Comparison of ENCODE assay signal across 13 mouse cellular contexts in the genomic region with DNA sequence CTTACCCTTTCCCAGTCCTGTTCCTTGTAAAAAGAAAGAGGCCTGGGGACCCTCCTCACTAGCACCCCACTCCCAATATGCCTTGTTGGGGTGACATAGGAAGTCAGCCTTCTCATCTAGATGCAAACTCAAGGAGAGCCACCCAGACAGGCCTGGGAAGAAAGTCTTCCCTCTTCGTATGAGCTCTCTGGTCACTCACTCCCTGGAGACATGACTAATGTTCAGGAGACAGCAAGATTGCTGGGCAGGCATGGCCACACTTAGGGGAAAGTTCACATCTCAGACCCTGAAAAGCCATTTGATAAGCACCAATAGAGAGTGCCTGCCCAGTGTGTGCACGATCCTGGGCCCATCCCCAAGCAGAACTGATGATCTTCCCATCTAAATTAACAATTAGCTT. TPM values are rescaled to one million over a fixed set of nuclear protein-coding genes. Genes with fewer than 3 reads are reported as not detected.
DNase-seq lines count a peak whose midpoint lies in the region; ATAC-seq and TF ChIP-seq lines count a peak whose summit lies in the region.
"Had no signal": no experiment of that assay in that cellular context is flagged by ENCODE, and none has a peak within 500 bp of the region (broad histone marks: within the 10 kb centered on the region; RNA-seq: fewer than 3 reads in every experiment).

No protein-coding gene starts in this region.

- H3K4me1 ChIP-seq in heart, embryonic 11.5 days (ENCODE audit: control insufficient read depth, insufficient read depth, low read length), result peaks cover 36% of the 10 kb centered on the region
- peaks cover 28% of the 10 kb centered on the region; the same call in 1 of the 2 replicates for H3K4me1 ChIP-seq in lung, postnatal 0 days (ENCODE audit: insufficient read depth, low read depth, low read length)
- peaks cover 40% of the 10 kb centered on the region for H3K4me1 ChIP-seq in lung, adult 2 months (ENCODE audit: control insufficient read depth, insufficient read depth, low read length)
- peaks cover 22% of the 10 kb centered on the region for H3K4me1 ChIP-seq in intestine, embryonic 16.5 days (ENCODE audit: control insufficient read depth, insufficient read depth, low read length)
- peaks cover 23% of the 10 kb centered on the region for H3K4me1 ChIP-seq in stomach, embryonic 16.5 days (ENCODE audit: control insufficient read depth, insufficient read depth, low read length)

- H3K36me3 ChIP-seq in heart, embryonic 11.5 days (ENCODE audit: control insufficient read depth, insufficient read depth, low read length), result no peaks in the 10 kb centered on the region; the same call in 1 of the 2 replicates
- H3K36me3 ChIP-seq in lung, postnatal 0 days (ENCODE audit: insufficient read depth, low read length), result 0 out of 2 replicates have a peak, but pooled peaks cover 5% of the 10 kb centered on the region
- H3K36me3 ChIP-seq in intestine, embryonic 16.5 days (ENCODE audit: control insufficient read depth, insufficient read depth, low read length), result no peaks in the 10 kb centered on the region
- H3K36me3 ChIP-seq in stomach, embryonic 16.5 days (ENCODE audit: control insufficient read depth, insufficient read depth, low read length), result no peaks in the 10 kb centered on the region

- no peak for DNase-seq in heart, adult 18-20 months
- no peak for DNase-seq in lung, postnatal 0 days (ENCODE audit: low spot score)
- no peak for DNase-seq in lung, adult 2 months
- no peak for DNase-seq in frontal cortex, postnatal 25 days (ENCODE audit: low spot score in 2 of 2)
- DNase-seq: cerebellum, adult 18-20 months; left cerebral cortex, postnatal 4 days; retina, postnatal 1 day; thymus, adult 18-20 months had no signal

- no peak for TF ChIP-seq EP300 in lung, postnatal 0 days (IDR thresholded peaks at IDR 0.05)

- H3K9me3 ChIP-seq in heart, embryonic 11.5 days (replicated peaks; ENCODE audit: control insufficient read depth, low read length), result no peaks in the 10 kb centered on the region
- no peaks in the 10 kb centered on the region for H3K9me3 ChIP-seq in lung, postnatal 0 days (ENCODE audit: low read length)
- H3K9me3 ChIP-seq in intestine, embryonic 16.5 days (ENCODE audit: control insufficient read depth, low read length), result no peaks in the 10 kb centered on the region
- no peaks in the 10 kb centered on the region for H3K9me3 ChIP-seq in stomach, embryonic 16.5 days (replicated peaks; ENCODE audit: control insufficient read depth, low read length)

- H3K4me3 ChIP-seq in heart, embryonic 11.5 days (ENCODE audit: low read depth, low read length), result peak overlapping the region; percentile 14; the same call in 1 of the 2 replicates
- peak overlapping the region; percentile 90 for H3K4me3 ChIP-seq in lung, postnatal 0 days (ENCODE audit: low read depth, low read length)
- no peak overlapping the region for H3K4me3 ChIP-seq in lung, adult 2 months (replicated peaks; ENCODE audit: extremely low read depth, low read depth, low read length)
- peak overlapping the region; percentile 74 for H3K4me3 ChIP-seq in intestine, embryonic 16.5 days (ENCODE audit: low read length)
- peak overlapping the region; percentile 82 for H3K4me3 ChIP-seq in stomach, embryonic 16.5 days (replicated peaks; ENCODE audit: low read length)

- no peak for TF ChIP-seq POLR2A in lung, adult 2 months (IDR thresholded peaks at IDR 0.05; ENCODE audit: borderline replicate concordance, extremely low read depth, low read depth, low read length)

- no peak overlapping the region; the same call in 1 of the 2 replicates for H3K9ac ChIP-seq in heart, embryonic 11.5 days (ENCODE audit: low read depth, low read length)
- H3K9ac ChIP-seq in lung, postnatal 0 days (replicated peaks; ENCODE audit: low read depth), result no peak overlapping the region
- peak overlapping the region; percentile 46 for H3K9ac ChIP-seq in intestine, embryonic 16.5 days (ENCODE audit: low read depth, low read length)
- peak overlapping the region; percentile 33; the same call in 1 of the 2 replicates for H3K9ac ChIP-seq in stomach, embryonic 16.5 days (ENCODE audit: low read length)

- no peak for TF ChIP-seq CTCF in lung, postnatal 0 days (IDR thresholded peaks at IDR 0.05)
- no peak for TF ChIP-seq CTCF in lung, adult 2 months (IDR thresholded peaks at IDR 0.05; ENCODE audit: insufficient read depth, low read length)

- peak overlapping the region; percentile 57; the same call in 1 of the 2 replicates for H3K27ac ChIP-seq in heart, embryonic 11.5 days (ENCODE audit: low read depth, low read length)
- peak overlapping the region; percentile 97 for H3K27ac ChIP-seq in lung, postnatal 0 days (ENCODE audit: low read length)
- peak overlapping the region; percentile 4; the same call in 1 of the 2 replicates for H3K27ac ChIP-seq in intestine, embryonic 16.5 days (ENCODE audit: low read length)
- no peak overlapping the region for H3K27ac ChIP-seq in stomach, embryonic 16.5 days (ENCODE audit: low read length)

- no peaks in the 10 kb centered on the region for H3K27me3 ChIP-seq in heart, embryonic 11.5 days (ENCODE audit: control insufficient read depth, insufficient read depth, low read length)
- H3K27me3 ChIP-seq in lung, postnatal 0 days (replicated peaks; ENCODE audit: insufficient read depth, low read length), result no peaks in the 10 kb centered on the region
- H3K27me3 ChIP-seq in intestine, embryonic 16.5 days (replicated peaks; ENCODE audit: control insufficient read depth, insufficient read depth, low read length), result peaks cover 11% of the 10 kb centered on the region
- peaks cover 4% of the 10 kb centered on the region; the same call in 1 of the 2 replicates for H3K27me3 ChIP-seq in stomach, embryonic 16.5 days (ENCODE audit: control insufficient read depth, insufficient read depth, low read length)

- peak overlapping the region; percentile 72 for H3K4me2 ChIP-seq in heart, embryonic 11.5 days
- H3K4me2 ChIP-seq in lung, postnatal 0 days (replicated peaks; ENCODE audit: low read depth, low read length), result peak overlapping the region; percentile 87
- H3K4me2 ChIP-seq in intestine, embryonic 16.5 days (ENCODE audit: low read depth, low read length), result peak overlapping the region; percentile 85
- H3K4me2 ChIP-seq in stomach, embryonic 16.5 days (ENCODE audit: low read depth, low read length), result peak overlapping the region; percentile 82

- WGBS in heart, embryonic 11.5 days (ENCODE audit: insufficient replicate concordance), result 39% methylated on average over 2 of the region's 2 CpGs
- 32% methylated on average over 2 of the region's 2 CpGs for WGBS in lung, postnatal 0 days
- 25% methylated on average over 2 of the region's 2 CpGs for WGBS in lung, adult 2 months
- 62% methylated on average over 2 of the region's 2 CpGs for WGBS in intestine, embryonic 16.5 days
- WGBS in stomach, embryonic 16.5 days, result 60% methylated on average over 2 of the region's 2 CpGs

- ATAC-seq in heart, embryonic 11.5 days (replicated peaks; ENCODE audit: insufficient number of reproducible peaks, low FRiP score, low TSS enrichment), result no peak
- ATAC-seq in lung, postnatal 0 days, result no peak
- ATAC-seq in intestine, embryonic 16.5 days, result no peak
- ATAC-seq in stomach, embryonic 16.5 days (ENCODE audit: insufficient read depth, low FRiP score), result no peak
- ATAC-seq in activated CD4-positive, CD25-positive, alpha-beta regulatory T cell, adult 4 months, result no peak

RNA-seq across cellular contexts. Expression of a gene that starts 2.6 kb away (rescaled TPM):
- polyA plus RNA-seq in heart, embryonic 11.5 days (2014; fragmentation: Nextera tagmentation; extraction: Ambion mirVana), result 40.6 and 51.0 TPM in 2 replicates
- total RNA-seq in heart, adult 18-20 months (2021), result 100 to 1,000 TPM; 127 to 140 TPM
- 183 and 189 TPM in 2 replicates for polyA plus RNA-seq in lung, postnatal 0 days (2015; fragmentation: Nextera tagmentation; extraction: Ambion mirVana)
- polyA plus RNA-seq in lung, adult 2 months (2012; rRNA removed), result 219 and 237 TPM in 2 replicates
- polyA plus RNA-seq in intestine, embryonic 16.5 days (2015; fragmentation: Nextera tagmentation; extraction: Ambion mirVana), result 39.1 and 50.2 TPM in 2 replicates
- 57.3 and 65.2 TPM in 2 replicates for polyA plus RNA-seq in stomach, embryonic 16.5 days (2015; fragmentation: Nextera tagmentation; extraction: Ambion mirVana)
- polyA plus RNA-seq in activated CD4-positive, CD25-positive, alpha-beta regulatory T cell, adult 4 months (2017; shearing (Covaris generic)), result not detected

RNA-seq across cellular contexts. Expression of a gene that starts 2.6 kb away (rescaled TPM):
- 150 and 187 TPM in 2 replicates for polyA plus RNA-seq in heart, embryonic 11.5 days (2014; fragmentation: Nextera tagmentation; extraction: Ambion mirVana)
- total RNA-seq in heart, adult 18-20 months (2021), result 100 to 1,000 TPM; 217 to 274 TPM
- polyA plus RNA-seq in lung, postnatal 0 days (2015; fragmentation: Nextera tagmentation; extraction: Ambion mirVana), result 346 and 376 TPM in 2 replicates
- 556 and 580 TPM in 2 replicates for polyA plus RNA-seq in lung, adult 2 months (2012; rRNA removed)
- 136 and 172 TPM in 2 replicates for polyA plus RNA-seq in intestine, embryonic 16.5 days (2015; fragmentation: Nextera tagmentation; extraction: Ambion mirVana)
- polyA plus RNA-seq in stomach, embryonic 16.5 days (2015; fragmentation: Nextera tagmentation; extraction: Ambion mirVana), result 207 and 211 TPM in 2 replicates
- not detected for polyA plus RNA-seq in activated CD4-positive, CD25-positive, alpha-beta regulatory T cell, adult 4 months (2017; shearing (Covaris generic))
- total RNA-seq: megakaryocyte-erythroid progenitor cell, adult 5-6 weeks had no signal

Comparison
In these comparisons a context has a peak if more than half of its experiments do, and no peak if none do; other contexts are left out.
1. H3K9ac ChIP-seq: peak in intestine, embryonic 16.5 days (single experiment) and stomach, embryonic 16.5 days (single experiment); none in heart, embryonic 11.5 days (single experiment) and lung, postnatal 0 days (single experiment).
2. RNA of a gene that starts 2.6 kb away (polyA plus RNA-seq): 219 to 237 TPM in lung, adult 2 months, 183 to 189 TPM in lung, postnatal 0 days, 57.3 to 65.2 TPM in stomach, embryonic 16.5 days, 40.6 to 51.0 TPM in heart, embryonic 11.5 days and 39.1 to 50.2 TPM in intestine, embryonic 16.5 days; not detected in activated CD4-positive, CD25-positive, alpha-beta regulatory T cell, adult 4 months; every median in the first group is over 10 times any median in the second.
3. RNA of a gene that starts 2.6 kb away (polyA plus RNA-seq): 556 to 580 TPM in lung, adult 2 months, 346 to 376 TPM in lung, postnatal 0 days, 207 to 211 TPM in stomach, embryonic 16.5 days, 150 to 187 TPM in heart, embryonic 11.5 days and 136 to 172 TPM in intestine, embryonic 16.5 days; not detected in activated CD4-positive, CD25-positive, alpha-beta regulatory T cell, adult 4 months; every median in the first group is over 100 times any median in the second.
4. Peak in every context shown above with its lines, with median percentiles within 50 percentile points of each other: H3K4me2 ChIP-seq.